Mouse (Mus musculus) telencephalon, adult 2 months (tissue): ENCODE measurements at regions not wholly inside any gene's neighbourhood (a gene's known extent, or its start where the extent isn't known, plus 50 kb on each side); places are given as distances from the start of the nearest gene placed in this dataset.

ENCODE experiments used
- DNase-seq: peaks from one replicate; pipeline ENCODE4 v3.0.0-alpha.2; 2011; ENCODE audit warnings: low read depth, low spot score

DNA sequence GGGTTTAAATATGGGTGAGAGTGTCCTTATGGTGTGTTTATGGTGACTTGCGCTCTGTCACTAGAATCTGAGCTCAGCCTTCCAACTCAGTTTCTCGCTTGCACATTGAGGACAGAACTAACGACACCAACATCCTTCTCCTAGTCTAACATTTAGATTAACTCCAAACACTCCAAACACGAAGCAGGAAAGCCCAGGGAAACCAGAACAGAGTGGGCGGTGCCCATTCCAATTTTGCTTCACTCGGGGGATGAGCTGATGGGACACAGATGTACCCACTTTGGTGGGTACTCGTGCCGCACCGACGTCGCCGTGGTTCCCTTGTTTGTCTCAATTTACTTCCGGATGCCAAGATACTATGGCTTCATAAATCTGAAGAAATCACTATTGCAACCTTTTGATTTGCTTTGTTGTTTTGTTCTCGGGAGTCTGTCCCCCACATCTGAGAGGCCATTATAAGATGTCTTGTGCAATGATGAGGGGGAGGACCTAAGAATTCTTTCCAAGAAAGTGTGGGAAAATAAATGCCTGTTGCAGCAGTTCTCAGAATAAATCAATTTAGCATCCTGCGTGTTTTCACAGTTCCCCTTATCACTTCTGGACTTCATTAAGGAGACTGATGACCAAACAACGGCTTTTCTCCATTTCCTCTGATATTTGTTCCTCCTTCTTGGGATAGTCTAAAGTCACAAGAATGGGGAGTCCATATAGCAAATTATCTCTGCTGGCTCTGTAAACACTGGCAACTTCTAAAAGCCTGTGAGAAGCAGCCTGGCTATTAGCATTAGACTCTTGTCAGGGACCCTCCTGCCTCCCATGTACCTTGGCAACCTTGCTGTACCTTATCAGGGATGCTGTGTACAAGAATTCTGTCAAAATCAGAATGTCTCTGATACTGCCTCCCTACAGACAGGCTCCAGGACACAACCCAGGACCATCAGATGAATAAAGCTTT is 96.2 kb upstream of the Klf9 start:
- DNase-seq, result no peak

DNA sequence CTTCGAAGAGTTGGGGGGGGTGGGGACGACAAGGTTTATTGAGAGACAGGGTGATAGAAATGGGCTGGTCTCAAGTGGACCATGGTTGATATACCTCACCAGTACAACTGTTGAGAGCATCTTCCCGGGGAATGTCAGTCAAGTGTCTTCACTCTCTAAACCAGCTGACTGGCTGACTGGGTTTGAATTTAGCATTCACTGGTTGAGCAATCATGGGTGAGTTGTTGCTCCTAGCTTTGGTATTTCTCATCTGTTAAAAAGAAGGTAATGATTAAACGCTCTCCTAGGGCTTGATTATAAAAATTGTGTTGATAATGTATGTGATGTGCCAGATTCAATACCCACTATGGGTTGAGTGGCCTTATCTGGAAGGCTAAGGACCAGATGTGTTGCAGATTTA is 89.6 kb upstream of the Klf9 start:
- DNase-seq, result no peak

- DNase-seq, result no peak
Measured at GRCm38 (mm10) chr19:23054440-23054839, 86.6 kb upstream of the Klf9 start.

- DNase-seq, result no peak
Measured at GRCm38 (mm10) chr19:23055916-23056805, 84.9 kb upstream of the Klf9 start.

GRCm38 (mm10) chr19:23056851-23057707 is 83.9 kb upstream of the Klf9 start:
- DNase-seq, result peak; percentile 80

GRCm38 (mm10) chr19:23057739-23058501 is 83.1 kb upstream of the Klf9 start:
- DNase-seq, result no peak

- DNase-seq, result no peak
Measured at GRCm38 (mm10) chr19:23058502-23058900, 82.5 kb upstream of the Klf9 start.

DNA sequence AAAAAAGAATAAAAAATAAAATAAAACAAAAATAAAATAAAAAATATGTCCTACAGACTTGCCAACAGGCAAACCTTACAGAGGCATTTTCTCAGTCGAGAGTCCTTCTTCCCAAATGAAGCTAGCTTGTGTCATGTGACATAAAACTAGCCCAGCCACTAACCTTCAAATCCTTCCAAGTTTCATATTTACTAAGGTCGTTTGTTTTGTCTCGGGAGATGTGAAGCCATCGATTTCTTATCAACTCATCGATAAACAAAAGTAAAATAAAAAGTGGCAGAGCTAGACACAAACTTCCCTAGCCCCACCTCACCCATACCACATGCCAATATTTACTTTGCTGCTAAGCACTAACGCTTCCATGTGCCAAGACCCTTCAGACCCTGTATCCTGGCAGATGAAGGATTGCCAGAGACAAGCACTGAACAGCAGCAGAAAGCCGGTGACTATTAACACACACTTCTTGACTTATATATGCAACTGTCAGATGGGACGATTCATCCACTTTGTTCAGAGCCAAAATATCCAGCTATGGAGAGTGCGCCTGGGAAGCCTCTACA is 79.9 kb upstream of the Klf9 start:
- DNase-seq, result no peak

- no peak for DNase-seq
Measured at GRCm38 (mm10) chr19:23061906-23062305, 79.1 kb upstream of the Klf9 start.

DNA sequence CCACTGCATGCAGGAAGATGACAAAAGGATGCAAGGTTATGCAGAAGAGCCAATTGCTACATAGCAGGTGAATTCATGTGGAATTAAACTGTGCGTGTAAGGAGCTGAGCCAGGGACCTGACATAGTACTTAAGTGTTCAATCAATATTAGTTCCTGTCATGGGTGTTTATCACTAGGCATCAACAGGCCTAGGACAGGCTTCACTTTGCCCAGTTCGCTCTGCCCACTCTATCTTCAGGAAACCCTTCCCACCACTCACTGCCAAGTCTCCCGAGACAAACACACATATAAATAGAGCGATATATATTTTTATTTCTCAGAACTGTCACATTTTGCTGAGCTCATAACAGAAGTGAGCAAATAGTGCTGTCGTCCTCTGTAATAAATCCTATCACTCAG is 78.2 kb upstream of the Klf9 start:
- DNase-seq, result no peak

DNA sequence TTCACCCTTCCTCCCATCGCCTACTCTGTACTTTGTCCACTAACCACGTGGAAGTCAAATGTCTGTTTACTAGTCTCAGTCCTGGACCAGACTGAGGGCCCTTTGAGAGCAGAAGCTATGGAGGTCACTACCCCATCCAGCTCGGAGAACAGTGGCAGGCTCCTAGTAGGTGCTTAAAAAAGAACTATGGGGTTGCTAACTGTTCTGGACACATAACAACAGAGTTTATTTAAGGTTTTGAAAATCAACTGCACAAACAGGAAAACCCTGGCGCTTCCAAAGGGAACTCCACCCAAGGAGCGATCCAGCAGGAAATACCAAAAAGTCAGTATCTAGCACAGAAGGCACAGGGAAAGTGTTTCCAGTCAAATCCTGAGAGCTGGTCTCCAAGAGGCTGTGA is 75.5 kb upstream of the Klf9 start:
- no peak for DNase-seq

DNA sequence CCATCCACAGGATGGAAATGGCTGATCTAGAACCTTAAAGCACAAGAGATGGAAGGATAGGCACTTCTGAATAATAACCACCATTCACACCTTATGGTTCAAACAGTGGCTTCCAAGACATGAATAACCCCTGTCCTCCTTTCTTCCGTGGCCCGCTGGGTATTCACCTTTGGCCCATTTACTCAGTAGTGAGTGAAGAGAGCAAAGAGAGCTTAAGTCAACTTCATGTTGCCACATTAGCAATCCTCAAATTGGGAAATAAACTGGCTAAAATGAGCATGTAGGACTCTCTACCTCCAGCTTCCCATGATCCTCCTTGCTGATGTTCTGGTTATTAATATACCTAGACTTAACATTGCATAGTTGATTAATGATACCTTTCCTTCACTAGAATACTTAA is 74.3 kb upstream of the Klf9 start:
- no peak for DNase-seq

GRCm38 (mm10) chr19:23068600-23068999 is 72.4 kb upstream of the Klf9 start:
- DNase-seq, result no peak

- DNase-seq, result no peak
Measured at GRCm38 (mm10) chr19:23069656-23070055, 71.4 kb upstream of the Klf9 start.

DNA sequence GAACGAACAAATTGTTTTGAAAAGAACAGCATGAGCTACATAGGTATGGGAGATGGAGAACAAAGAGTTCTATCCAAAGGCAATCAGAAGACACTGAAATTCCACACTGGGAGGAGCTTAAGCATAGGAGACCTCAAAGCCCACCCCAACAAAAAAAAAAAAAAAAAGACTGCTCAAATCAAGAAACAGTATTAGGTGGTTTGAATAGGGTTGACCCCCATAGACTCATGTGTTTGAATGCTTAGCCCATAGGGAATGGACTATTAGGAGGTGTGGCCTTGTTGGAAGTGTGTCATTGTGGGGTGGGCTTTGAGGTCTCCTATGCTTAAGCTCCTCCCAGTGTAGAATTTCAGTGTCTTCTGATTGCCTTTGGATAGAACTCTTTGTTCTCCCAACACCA is 70.0 kb upstream of the Klf9 start:
- no peak for DNase-seq

GRCm38 (mm10) chr19:23074602-23075570 is 66.1 kb upstream of the Klf9 start:
- no peak for DNase-seq

GRCm38 (mm10) chr19:23075790-23076189 is 65.2 kb upstream of the Klf9 start:
- DNase-seq, result no peak

DNA sequence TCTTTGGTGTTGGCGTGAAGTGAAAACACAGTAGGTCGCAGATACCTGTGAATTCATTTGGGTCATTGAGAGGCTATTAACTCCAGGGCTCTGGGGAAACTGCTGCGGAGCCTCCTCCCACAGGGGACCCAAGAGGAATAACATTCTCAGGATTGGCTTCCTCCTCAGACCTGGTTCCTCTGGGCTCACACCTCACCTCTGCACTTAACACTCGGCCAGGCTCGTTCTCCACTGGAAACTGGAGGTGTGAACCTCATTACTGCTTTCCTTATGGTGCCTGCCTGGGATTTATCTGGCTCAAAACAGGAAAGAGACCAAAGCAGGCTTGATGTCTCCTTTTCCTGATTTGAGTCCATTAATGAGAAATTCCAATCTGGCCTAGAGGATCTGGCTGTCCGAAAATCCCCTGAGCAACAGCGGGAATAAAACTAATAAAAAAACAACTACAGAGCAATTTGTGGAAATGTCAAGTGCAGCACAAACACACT is 55.8 kb upstream of the Klf9 start:
- DNase-seq, result no peak

- no peak for DNase-seq
Measured at GRCm38 (mm10) chr19:23087575-23087974, 53.5 kb upstream of the Klf9 start.
